Mouse (Mus musculus) MEL (cell line): ENCODE data around the gene Comt.

Experiments used
- BHLHE40 ChIP-seq: IDR thresholded peaks from 2 replicates; pipeline ENCODE4 v1.6.1; 2012; ENCODE audit warnings: low read depth, mild to moderate bottlenecking, inconsistent platforms, low read length, improper control_type of control experiment, borderline replicate concordance
- EP300 ChIP-seq, 2 experiments: IDR thresholded peaks; 2 replicates each; pipeline ENCODE4 v1.6.1; 2011; ENCODE audit warnings: improper control_type of control experiment in 2 of 2, low read length in 2 of 2, low read depth in 1 of 2, mild to moderate bottlenecking in 1 of 2
- GATA1 ChIP-seq: IDR thresholded peaks from 2 replicates; pipeline ENCODE4 v1.6.1; 2011; ENCODE audit warnings: low read depth, low read length, improper control_type of control experiment
- ZC3H11A ChIP-seq: IDR thresholded peaks from 2 replicates; pipeline ENCODE4 v1.6.1; 2012; ENCODE audit warnings: low read depth, mild to moderate bottlenecking, inconsistent platforms, low read length, improper control_type of control experiment

- no peak for TF ChIP-seq GATA1
- TF ChIP-seq ZC3H11A, result no peak
- no peak for TF ChIP-seq EP300 (IDR thresholded peaks at IDR 0.05; ENCODE audit: low read depth in 1 of 2, low read length in 2 of 2)
- no peak for TF ChIP-seq BHLHE40
These were observed 47.2 kb downstream of the Comt start for GRCm38 (mm10) chr16:18379338-18380001.
